Mouse (Mus musculus) testis, adult 2 months (tissue): ENCODE measurements around the gene Tmem222. TPM values are rescaled to one million over a fixed set of nuclear protein-coding genes. Genes with fewer than 3 reads are reported as not detected.

Source experiments
- H3K27ac ChIP-seq: fragments of 200-500 bp; 2 replicates; pipeline ENCODE4 v1.5.1; 2012; ENCODE audit warnings: low read depth, low read length; ENCODE audit not compliant: control insufficient read depth, insufficient read depth
- H3K27me3 ChIP-seq: fragments of 200-500 bp; 2 replicates; pipeline ENCODE4 v1.6.1; 2012; ENCODE audit warnings: mild to moderate bottlenecking, low read length, moderate library complexity; ENCODE audit not compliant: control insufficient read depth, insufficient read depth
- H3K36me3 ChIP-seq: fragments of 200-500 bp; 2 replicates; pipeline ENCODE4 v1.6.1; 2012; ENCODE audit warnings: mild to moderate bottlenecking, low read length; ENCODE audit not compliant: control insufficient read depth, insufficient read depth
- H3K4me1 ChIP-seq: fragments of 200-500 bp; 2 replicates; pipeline ENCODE4 v1.6.1; 2012; ENCODE audit warnings: low read length; ENCODE audit not compliant: control insufficient read depth, insufficient read depth
- H3K4me3 ChIP-seq: fragments of 200-500 bp; 2 replicates; pipeline ENCODE4 v1.5.1; 2012; ENCODE audit warnings: low read depth, mild to moderate bottlenecking, low read length, moderate library complexity, mixed read lengths; ENCODE audit not compliant: control insufficient read depth
- CTCF ChIP-seq: fragments of 200-500 bp; IDR thresholded peaks from 2 replicates; pipeline ENCODE4 v1.5.1; 2012; ENCODE audit warnings: low read depth, mild to moderate bottlenecking, inconsistent platforms, low read length, moderate library complexity; ENCODE audit not compliant: control insufficient read depth, insufficient read depth, insufficient replicate concordance
- POLR2A ChIP-seq: fragments of 200-500 bp; IDR thresholded peaks from 2 replicates; pipeline ENCODE4 v1.6.1; 2012; ENCODE audit warnings: low read depth, mild to moderate bottlenecking, inconsistent platforms, low read length, moderate library complexity; ENCODE audit not compliant: control insufficient read depth
- polyA plus RNA-seq: library from polyadenylated mRNA; depleted of rRNA; stranded (reverse); fragments of >200 nt; gene quantifications from 2 replicates; pipeline ENCODE4 v1.2.3, GENCODE M21; 2012

The Tmem222 gene
- polyA plus RNA-seq, 1 experiment = 48.5 TPM

- no peaks in the 10 kb centered on the region for H3K4me1 ChIP-seq
- no peak overlapping the region; the same call in 1 of the 2 replicates for H3K27ac ChIP-seq
- TF ChIP-seq CTCF (no peak), POLR2A (no peak)
- no peaks in the 10 kb centered on the region for H3K27me3 ChIP-seq
- H3K36me3 ChIP-seq = no peaks in the 10 kb centered on the region; the same call in 1 of the 2 replicates
- no peak overlapping the region for H3K4me3 ChIP-seq
Measured at GRCm38 (mm10) chr4:133297360-133297759, 19.8 kb upstream of the Tmem222 start.

- H3K27me3 ChIP-seq = no peaks in the 10 kb centered on the region
- H3K36me3 ChIP-seq = no peaks in the 10 kb centered on the region; the same call in 1 of the 2 replicates
- H3K4me1 ChIP-seq = no peaks in the 10 kb centered on the region
- H3K4me3 ChIP-seq = no peak overlapping the region
- H3K27ac ChIP-seq = no peak overlapping the region
- TF ChIP-seq POLR2A (no peak), CTCF (no peak)
Measured at GRCm38 (mm10) chr4:133294084-133294483, 16.5 kb upstream of the Tmem222 start.

GRCm38 (mm10) chr4:133292901-133293843 is 15.6 kb upstream of the Tmem222 start:
- H3K4me3 ChIP-seq = no peak overlapping the region
- H3K27ac ChIP-seq = peak overlapping the region; percentile 43
- H3K4me1 ChIP-seq = no peaks in the 10 kb centered on the region
- no peaks in the 10 kb centered on the region for H3K27me3 ChIP-seq
- no peaks in the 10 kb centered on the region; the same call in 1 of the 2 replicates for H3K36me3 ChIP-seq
- TF ChIP-seq POLR2A (peak; percentile 17; the same call in 1 of the 2 replicates), CTCF (no peak)

- Histone ChIP-seq H3K27ac (no peak overlapping the region), H3K4me3 (no peak overlapping the region)
- no peak for TF ChIP-seq POLR2A
- no peak for TF ChIP-seq CTCF
Measured at GRCm38 (mm10) chr4:133292405-133292804, 14.8 kb upstream of the Tmem222 start.

GRCm38 (mm10) chr4:133291255-133291654 is 13.7 kb upstream of the Tmem222 start:
- H3K27ac ChIP-seq = no peak overlapping the region
- no peaks in the 10 kb centered on the region; the same call in 1 of the 2 replicates for H3K36me3 ChIP-seq
- TF ChIP-seq POLR2A (no peak), CTCF (no peak)
- no peaks in the 10 kb centered on the region for H3K4me1 ChIP-seq
- H3K4me3 ChIP-seq = no peak overlapping the region
- H3K27me3 ChIP-seq = no peaks in the 10 kb centered on the region

More at GRCm38 (mm10) chr4:133292405-133292804, 14.8 kb upstream of the Tmem222 start:
- no peaks in the 10 kb centered on the region for H3K4me1 ChIP-seq
- no peaks in the 10 kb centered on the region; the same call in 1 of the 2 replicates for H3K36me3 ChIP-seq
- no peaks in the 10 kb centered on the region for H3K27me3 ChIP-seq

- TF ChIP-seq POLR2A = no peak
- no peak for TF ChIP-seq CTCF
- no peak overlapping the region for H3K27ac ChIP-seq
- H3K27me3 ChIP-seq = no peaks in the 10 kb centered on the region
- no peak overlapping the region for H3K4me3 ChIP-seq
- no peaks in the 10 kb centered on the region for H3K4me1 ChIP-seq
- no peaks in the 10 kb centered on the region for H3K36me3 ChIP-seq
Measured at GRCm38 (mm10) chr4:133286476-133287077, 9.0 kb upstream of the Tmem222 start.

GRCm38 (mm10) chr4:133285950-133286349 is 8.4 kb upstream of the Tmem222 start:
- TF ChIP-seq POLR2A (no peak), CTCF (no peak)

More at GRCm38 (mm10) chr4:133285950-133286349, 8.4 kb upstream of the Tmem222 start:
- Histone ChIP-seq H3K27me3 (no peaks in the 10 kb centered on the region), H3K4me1 (no peaks in the 10 kb centered on the region), H3K4me3 (no peak overlapping the region), H3K36me3 (no peaks in the 10 kb centered on the region), H3K27ac (no peak overlapping the region)
